Mouse (Mus musculus) cerebellum, adult 11-12 months (tissue): ENCODE results near the gene Hhipl1.

Source experiments
- DNase-seq: peaks from one replicate; pipeline ENCODE4 v3.0.0; 2022

Gene Hhipl1

GRCm38 (mm10) chr12:108315818-108316217 is 9.7 kb downstream of the Hhipl1 start:
- DNase-seq: no peak

- no peak for DNase-seq
These were observed 10.6 kb downstream of the Hhipl1 start for GRCm38 (mm10) chr12:108316655-108317054.

GRCm38 (mm10) chr12:108317201-108317738 is 11.2 kb downstream of the Hhipl1 start:
- DNase-seq: no peak

- DNase-seq: no peak
These were observed 11.9 kb downstream of the Hhipl1 start for GRCm38 (mm10) chr12:108317826-108318430.

- no peak for DNase-seq
These were observed 12.4 kb downstream of the Hhipl1 start for GRCm38 (mm10) chr12:108318499-108318898.

GRCm38 (mm10) chr12:108320096-108320495 is 14.0 kb downstream of the Hhipl1 start:
- no peak for DNase-seq

- no peak for DNase-seq
These were observed 20.3 kb downstream of the Hhipl1 start for GRCm38 (mm10) chr12:108326401-108326800.

GRCm38 (mm10) chr12:108327889-108328491 is 21.9 kb downstream of the Hhipl1 start:
- peak; percentile 44 for DNase-seq

GRCm38 (mm10) chr12:108333056-108333455 is 27.0 kb downstream of the Hhipl1 start:
- DNase-seq: peak; percentile 85

- no peak for DNase-seq
These were observed 27.4 kb downstream of the Hhipl1 start for GRCm38 (mm10) chr12:108333481-108333882.

- peak; percentile 98 for DNase-seq
These were observed 27.9 kb downstream of the Hhipl1 start, which contains the start of gene Cyp46a1 for GRCm38 (mm10) chr12:108333895-108334445. Gene Cyp46a1, plus strand, starts transcription at chr12:108334381.

GRCm38 (mm10) chr12:108334529-108334928 is 28.5 kb downstream of the Hhipl1 start:
- DNase-seq: peak; percentile 62

- DNase-seq: peak; percentile 48
These were observed 32.6 kb downstream of the Hhipl1 start for GRCm38 (mm10) chr12:108338572-108339190.

GRCm38 (mm10) chr12:108348151-108348550 is 42.1 kb downstream of the Hhipl1 start:
- peak; percentile 3 for DNase-seq

GRCm38 (mm10) chr12:108349026-108349425 is 43.0 kb downstream of the Hhipl1 start:
- DNase-seq: no peak

GRCm38 (mm10) chr12:108350931-108351330 is 44.9 kb downstream of the Hhipl1 start:
- DNase-seq: no peak

- no peak for DNase-seq
These were observed 46.5 kb downstream of the Hhipl1 start for GRCm38 (mm10) chr12:108352371-108353136.

GRCm38 (mm10) chr12:108354284-108354683 is 48.2 kb downstream of the Hhipl1 start:
- peak; percentile 96 for DNase-seq

GRCm38 (mm10) chr12:108355271-108355670 is 49.2 kb downstream of the Hhipl1 start:
- peak; percentile 91 for DNase-seq

GRCm38 (mm10) chr12:108355986-108356385 is 49.9 kb downstream of the Hhipl1 start:
- no peak for DNase-seq

GRCm38 (mm10) chr12:108363796-108364195 is 57.7 kb downstream of the Hhipl1 start:
- peak; percentile 96 for DNase-seq

- DNase-seq: no peak
These were observed 59.3 kb downstream of the Hhipl1 start for GRCm38 (mm10) chr12:108365340-108365739.

GRCm38 (mm10) chr12:108365868-108366267 is 59.8 kb downstream of the Hhipl1 start:
- DNase-seq: no peak
